Mouse (Mus musculus) lung, postnatal 0 days (tissue): ENCODE measurements around the gene Matn3. TPM values are rescaled to one million over a fixed set of nuclear protein-coding genes. Genes with fewer than 3 reads are reported as not detected.

Source experiments
- ATAC-seq: fragments of 200-750 bp; cut with Nextera tagmentation; 2 replicates; pipeline ENCODE4 v1.8.0; 2017; ENCODE audit warnings: moderate library complexity
- DNase-seq: peaks from one replicate; pipeline ENCODE4 v3.0.0-alpha.2; 2016; ENCODE audit warnings: low spot score
- H3K27ac ChIP-seq: fragments of 300-500 bp; sonication (generic); 2 replicates; pipeline ENCODE4 v1.5.1; 2014; ENCODE audit warnings: antibody characterized with exemption, mild to moderate bottlenecking, low read length, mixed read lengths
- H3K27me3 ChIP-seq: fragments of 300-500 bp; sonication (generic); replicated peaks from 2 replicates; pipeline ENCODE4 v1.6.1; 2014; ENCODE audit warnings: low read length, mixed read lengths; ENCODE audit not compliant: insufficient read depth
- H3K36me3 ChIP-seq: fragments of 300-500 bp; sonication (generic); 2 replicates; pipeline ENCODE4 v1.6.1; 2014; ENCODE audit warnings: low read length, mixed read lengths; ENCODE audit not compliant: insufficient read depth
- H3K4me1 ChIP-seq: fragments of 300-500 bp; sonication (generic); 2 replicates; pipeline ENCODE4 v1.6.1; 2014; ENCODE audit warnings: antibody characterized with exemption, low read depth, low read length, mixed read lengths; ENCODE audit not compliant: insufficient read depth
- H3K4me2 ChIP-seq: fragments of 300-500 bp; sonication (generic); replicated peaks from 2 replicates; pipeline ENCODE4 v1.6.1; 2014; ENCODE audit warnings: low read depth, mild to moderate bottlenecking, low read length, moderate library complexity, mixed read lengths
- H3K4me3 ChIP-seq: fragments of 300-500 bp; sonication (generic); 2 replicates; pipeline ENCODE4 v1.5.1; 2014; ENCODE audit warnings: low read depth, low read length
- H3K9ac ChIP-seq: fragments of 300-500 bp; sonication (generic); replicated peaks from 2 replicates; pipeline ENCODE4 v1.6.1; 2014; ENCODE audit warnings: low read depth, mild to moderate bottlenecking
- H3K9me3 ChIP-seq: fragments of 300-500 bp; sonication (generic); 2 replicates; pipeline ENCODE4 v1.6.1; 2016; ENCODE audit warnings: low read length, mixed read lengths
- CTCF ChIP-seq: IDR thresholded peaks from 2 replicates; pipeline ENCODE4 v1.5.1; 2016; ENCODE audit warnings: antibody characterized with exemption, mild to moderate bottlenecking
- EP300 ChIP-seq: IDR thresholded peaks from 2 replicates; pipeline ENCODE4 v1.6.1; 2016; ENCODE audit warnings: antibody characterized with exemption, mild to moderate bottlenecking, control low read depth
- whole genome bisulfite sequencing: fragments of 180-500 bp; shearing (Covaris S2); extraction: QIAGEN DNeasy Blood & Tissue Kit; methylation state at CpG from one replicate; pipeline ENCODE4 v1.1.7; 2014; 5-methylcytosine and 5-hydroxymethylcytosine counted together
- polyA plus RNA-seq: library from polyadenylated mRNA; unstranded; fragments of >200 nt; fragmentation: Nextera tagmentation; extraction: Ambion mirVana; gene quantifications from 2 replicates; pipeline ENCODE4 v1.2.1, GENCODE M21; 2015

Matn3 gene
- polyA plus RNA-seq, 1 experiment from 2014 or later, result 0.33 TPM

DNA sequence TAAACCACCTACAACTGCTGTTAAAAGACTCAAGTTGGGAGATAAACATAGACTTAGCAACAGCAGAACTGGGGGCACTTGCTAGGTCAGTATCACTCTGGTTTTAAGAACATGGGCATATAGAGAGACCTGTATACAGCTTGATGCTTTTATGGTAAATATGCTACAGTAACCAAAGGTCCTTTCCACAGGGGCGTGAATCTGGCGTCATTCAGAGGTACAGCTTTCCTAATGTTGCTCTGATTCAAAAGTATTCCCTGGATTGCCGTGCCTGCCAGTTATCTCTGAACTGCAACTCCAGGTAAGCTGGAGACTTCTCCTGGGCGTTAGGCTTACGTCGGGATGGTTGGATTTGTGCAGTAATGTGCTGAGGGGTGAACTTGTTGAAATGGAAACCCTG lies 60.1 kb downstream of the Matn3 start:
- no peak overlapping the region for H3K4me3 ChIP-seq
- H3K4me2 ChIP-seq, result no peak overlapping the region
- no peak overlapping the region for H3K27ac ChIP-seq
- H3K36me3 ChIP-seq, result no peaks in the 10 kb centered on the region
- H3K4me1 ChIP-seq, result no peaks in the 10 kb centered on the region
- DNase-seq (no peak), ATAC-seq (no peak)
- TF ChIP-seq CTCF (no peak), EP300 (no peak)
- no peaks in the 10 kb centered on the region for H3K9me3 ChIP-seq
- 92% methylated on average over 6 of the region's 6 CpGs for WGBS
- no peak overlapping the region for H3K9ac ChIP-seq
- no peaks in the 10 kb centered on the region for H3K27me3 ChIP-seq

DNA sequence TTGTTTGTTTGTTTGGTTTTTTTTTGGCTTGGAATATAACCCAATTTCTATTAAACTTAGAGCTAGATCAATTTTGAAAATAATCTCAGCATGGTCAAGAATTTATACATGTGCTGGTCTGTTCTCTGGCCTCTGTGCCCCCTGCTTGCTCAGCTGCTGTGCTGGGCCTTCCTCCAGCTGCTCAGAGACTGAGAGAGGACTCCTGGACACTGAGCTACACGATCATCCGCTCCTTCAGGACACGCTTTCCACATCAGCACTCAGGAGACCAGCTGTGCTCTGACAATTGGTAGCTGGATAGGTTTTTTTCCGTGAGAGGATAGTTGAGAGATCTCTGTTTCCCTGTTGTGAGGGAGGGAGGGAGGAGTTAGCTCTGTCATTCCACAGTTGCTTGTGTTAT lies 62.6 kb downstream of the Matn3 start:
- TF ChIP-seq EP300 (no peak), CTCF (no peak)
- H3K9ac ChIP-seq, result no peak overlapping the region
- H3K4me3 ChIP-seq, result no peak overlapping the region
- 56% methylated on average over 4 of the region's 4 CpGs for WGBS
- H3K27ac ChIP-seq, result no peak overlapping the region; the same call in 1 of the 2 replicates
- no peaks in the 10 kb centered on the region for H3K36me3 ChIP-seq
- DNase-seq (no peak), ATAC-seq (no peak)
- H3K4me2 ChIP-seq, result no peak overlapping the region
- H3K27me3 ChIP-seq, result no peaks in the 10 kb centered on the region
- H3K9me3 ChIP-seq, result no peaks in the 10 kb centered on the region
- H3K4me1 ChIP-seq, result no peaks in the 10 kb centered on the region

DNA sequence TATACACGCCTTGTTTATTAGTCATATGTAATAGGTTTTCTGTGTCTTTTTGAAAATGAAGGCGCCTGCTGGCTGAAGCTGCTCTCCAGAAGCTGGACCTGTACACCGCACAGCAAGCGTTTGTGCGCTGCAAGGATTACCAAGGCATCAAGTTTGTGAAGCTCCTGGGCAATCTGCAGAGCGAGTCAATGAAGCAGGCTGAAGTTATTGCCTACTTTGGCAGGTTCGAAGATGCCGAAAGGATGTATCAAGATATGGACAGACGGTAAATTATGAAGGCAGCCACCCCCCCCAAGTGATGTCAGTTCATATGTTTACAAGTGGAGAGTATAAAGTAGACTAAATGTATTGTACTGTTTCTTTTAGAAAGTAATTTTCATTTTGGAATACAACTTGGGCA lies 68.6 kb downstream of the Matn3 start:
- no peak for ATAC-seq
- H3K36me3 ChIP-seq, result 0 out of 2 replicates have a peak, but pooled peaks cover 6% of the 10 kb centered on the region
- H3K4me3 ChIP-seq, result no peak overlapping the region
- 92% methylated on average over 9 of the region's 9 CpGs for WGBS
- TF ChIP-seq CTCF (no peak), EP300 (no peak)
- no peaks in the 10 kb centered on the region for H3K4me1 ChIP-seq
- H3K27ac ChIP-seq, result no peak overlapping the region
- no peak for DNase-seq
- no peak overlapping the region for H3K4me2 ChIP-seq
- H3K9ac ChIP-seq, result no peak overlapping the region
- H3K9me3 ChIP-seq, result no peaks in the 10 kb centered on the region
- H3K27me3 ChIP-seq, result no peaks in the 10 kb centered on the region

DNA sequence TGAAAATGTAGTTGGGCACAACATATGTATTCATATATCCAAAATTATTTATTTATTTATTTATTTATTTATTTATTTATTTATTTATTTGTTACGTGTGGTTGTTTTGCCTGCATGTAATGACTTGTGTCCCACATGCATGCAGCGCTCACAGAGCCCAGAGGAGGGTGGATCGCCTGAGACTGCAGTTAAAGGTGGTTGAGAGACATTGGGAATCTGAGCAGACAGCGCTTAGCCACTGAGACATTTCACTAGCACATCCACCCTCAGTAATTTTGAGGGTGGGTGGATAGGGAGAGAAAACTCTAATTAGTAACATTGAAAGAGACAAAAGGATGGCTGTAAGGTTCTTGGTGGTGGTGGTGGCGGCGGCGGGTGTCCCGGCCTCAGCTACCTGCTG lies 72.7 kb downstream of the Matn3 start:
- no peak overlapping the region for H3K9ac ChIP-seq
- 96% methylated on average over 8 of the region's 8 CpGs for WGBS
- no peak for TF ChIP-seq EP300
- TF ChIP-seq CTCF, result no peak
- H3K36me3 ChIP-seq, result 0 out of 2 replicates have a peak, but pooled peaks cover 6% of the 10 kb centered on the region
- no peaks in the 10 kb centered on the region for H3K27me3 ChIP-seq
- H3K9me3 ChIP-seq, result no peaks in the 10 kb centered on the region
- no peak overlapping the region for H3K4me3 ChIP-seq
- no peaks in the 10 kb centered on the region for H3K4me1 ChIP-seq
- no peak overlapping the region for H3K27ac ChIP-seq
- DNase-seq, result no peak
- H3K4me2 ChIP-seq, result no peak overlapping the region
- ATAC-seq, result no peak

DNA sequence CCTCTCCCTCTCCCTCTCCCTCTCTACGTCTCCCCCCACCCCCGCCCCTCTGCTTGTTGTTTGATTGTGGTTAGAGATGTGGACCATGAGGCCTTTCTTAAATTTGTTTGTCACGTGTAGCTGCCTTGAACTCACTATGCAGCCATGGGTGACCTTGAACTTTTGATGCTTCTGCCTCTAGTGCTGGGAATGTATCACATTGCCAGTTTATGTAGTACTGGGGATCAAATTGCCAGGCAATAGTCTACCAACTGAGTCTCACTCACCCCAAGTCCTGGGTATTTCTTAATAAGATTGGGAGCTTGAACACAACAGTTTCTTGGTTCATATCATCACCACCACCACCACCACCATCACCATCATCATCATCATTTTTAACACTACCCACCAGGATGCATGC lies 73.3 kb downstream of the Matn3 start:
- Histone ChIP-seq H3K4me1 (no peaks in the 10 kb centered on the region), H3K4me2 (no peak overlapping the region), H3K4me3 (no peak overlapping the region), H3K9ac (no peak overlapping the region), H3K27ac (no peak overlapping the region), H3K36me3 (0 out of 2 replicates have a peak, but pooled peaks cover 5% of the 10 kb centered on the region), H3K9me3 (no peaks in the 10 kb centered on the region), H3K27me3 (no peaks in the 10 kb centered on the region)
- WGBS, result 77% methylated on average over 3 of the region's 3 CpGs
- ATAC-seq, result no peak
- DNase-seq, result no peak
- TF ChIP-seq EP300 (no peak), CTCF (no peak)

Other genes starting within 250 kb of the Matn3 start
- gene Sdc1, start 176.6 kb upstream of the Matn3 start, polyA plus RNA-seq, result 303 and 306 TPM in 2 replicates
- gene Laptm4a, start 26.3 kb upstream of the Matn3 start, polyA plus RNA-seq, result 467 and 484 TPM in 2 replicates
- gene Wdr35, start 26.0 kb downstream of the Matn3 start, polyA plus RNA-seq, result 7.6 and 10.4 TPM in 2 replicates
- 16.7 and 19.9 TPM in 2 replicates for gene Ttc32, start 82.1 kb downstream of the Matn3 start, polyA plus RNA-seq